Mouse (Mus musculus) CH12.LX (cell line): Measurements from ENCODE around the gene Ciao2a. TPM values are rescaled to one million over a fixed set of nuclear protein-coding genes. Genes with fewer than 3 reads are reported as not detected.

Source experiments
- DNase-seq: peaks from one replicate; pipeline ENCODE4 v3.0.0-alpha.2; 2013; ENCODE audit errors: extremely low read depth
- H3K27ac ChIP-seq: 2 replicates; pipeline ENCODE4 v1.5.1; 2012; ENCODE audit warnings: low read depth, mild to moderate bottlenecking, control low read depth, moderate library complexity; ENCODE audit not compliant: insufficient read depth
- H3K27me3 ChIP-seq: replicated peaks from 2 replicates; pipeline ENCODE3; 2012; ENCODE audit warnings: inconsistent platforms
- H3K36me3 ChIP-seq, 2 experiments: replicated peaks in 1 of 2; 2 replicates each; pipeline versions ENCODE3 to v1.6.1; 2012; ENCODE audit warnings: inconsistent platforms in 1 of 2, low read length in 1 of 2, mild to moderate bottlenecking in 1 of 2, mixed read lengths in 1 of 2, moderate library complexity in 1 of 2; ENCODE audit not compliant: control insufficient read depth in 1 of 2, insufficient read depth in 1 of 2
- H3K4me1 ChIP-seq, 2 experiments: 2 replicates each; pipeline ENCODE4 v1.6.1; 2012; ENCODE audit warnings: inconsistent platforms in 1 of 2, moderate library complexity in 1 of 2; ENCODE audit not compliant: insufficient read depth in 2 of 2, control insufficient read depth in 1 of 2
- H3K4me2 ChIP-seq: 2 replicates; pipeline ENCODE4 v1.6.1; 2012; ENCODE audit warnings: low read depth, mild to moderate bottlenecking, control low read depth; ENCODE audit not compliant: poor library complexity, insufficient read depth, severe bottlenecking
- H3K4me3 ChIP-seq, 3 experiments: fragments of 150-350 bp in 1 of 3; sonication (generic) in 1 of 3; replicated peaks in 1 of 3; 2 replicates each; pipeline versions ENCODE3 to v1.5.1; 2011 to 2012; ENCODE audit warnings: low read depth in 2 of 3, low read length in 2 of 3, mild to moderate bottlenecking in 2 of 3, moderate library complexity in 2 of 3, control low read depth in 1 of 3, improper control_type of control experiment in 1 of 3, inconsistent platforms in 1 of 3, mixed read lengths in 1 of 3; ENCODE audit not compliant: poor library complexity in 1 of 3
- H3K79me2 ChIP-seq: replicated peaks from 2 replicates; pipeline ENCODE4 v1.6.1; 2012; ENCODE audit warnings: mild to moderate bottlenecking, moderate library complexity; ENCODE audit not compliant: control insufficient read depth, poor library complexity, insufficient read depth, severe bottlenecking; ENCODE audit errors: extremely low read depth
- H3K9ac ChIP-seq: 2 replicates; pipeline ENCODE4 v1.6.1; 2012; ENCODE audit warnings: low read depth, mild to moderate bottlenecking, control low read depth, moderate library complexity; ENCODE audit not compliant: insufficient read depth
- H3K9me3 ChIP-seq: replicated peaks from 2 replicates; pipeline ENCODE3; 2012; ENCODE audit warnings: low read length, inconsistent platforms, mixed read lengths
- BHLHE40 ChIP-seq: IDR thresholded peaks from 2 replicates; pipeline ENCODE4 v1.6.1; 2011; ENCODE audit warnings: mild to moderate bottlenecking, low read depth, low read length, improper control_type of control experiment
- CHD1 ChIP-seq: IDR thresholded peaks from 2 replicates; pipeline ENCODE4 v1.6.1; 2012; ENCODE audit warnings: low read depth, low read length, improper control_type of control experiment, inconsistent platforms
- CHD2 ChIP-seq: IDR thresholded peaks from 2 replicates; pipeline ENCODE4 v1.6.1; 2011; ENCODE audit warnings: low read length, improper control_type of control experiment
- CTCF ChIP-seq, 2 experiments: IDR thresholded peaks in 1 of 2; conservative IDR thresholded peaks in 1 of 2; 2 replicates each; pipeline ENCODE4 v1.5.1; 2011 to 2012; ENCODE audit warnings: low read depth in 2 of 2, low read length in 2 of 2, improper control_type of control experiment in 1 of 2, inconsistent platforms in 1 of 2, mild to moderate bottlenecking in 1 of 2, moderate library complexity in 1 of 2
- E2F4 ChIP-seq: IDR thresholded peaks from 2 replicates; pipeline ENCODE4 v1.6.1; 2011; ENCODE audit warnings: low read depth, low read length, improper control_type of control experiment; ENCODE audit not compliant: insufficient replicate concordance
- ELF1 ChIP-seq: IDR thresholded peaks from 2 replicates; pipeline ENCODE4 v1.6.1; 2014; ENCODE audit warnings: low read depth, mild to moderate bottlenecking, inconsistent platforms, low read length, improper control_type of control experiment
- EP300 ChIP-seq: IDR thresholded peaks from 2 replicates; pipeline ENCODE4 v1.6.1; 2011; ENCODE audit warnings: low read length, improper control_type of control experiment
- ETS1 ChIP-seq: conservative IDR thresholded peaks from 2 replicates; pipeline ENCODE4 v1.6.1; 2012; ENCODE audit warnings: low read depth, mild to moderate bottlenecking, inconsistent platforms, low read length, improper control_type of control experiment, moderate library complexity
- GABPA ChIP-seq: IDR thresholded peaks from 2 replicates; pipeline ENCODE4 v1.6.1; 2012; ENCODE audit warnings: low read depth, low read length, improper control_type of control experiment, inconsistent platforms; ENCODE audit not compliant: insufficient replicate concordance
- HCFC1 ChIP-seq: IDR thresholded peaks from 2 replicates; pipeline ENCODE4 v1.6.1; 2012; ENCODE audit warnings: low read depth, mild to moderate bottlenecking, inconsistent platforms, low read length, improper control_type of control experiment
- IRF4 ChIP-seq: IDR thresholded peaks from 2 replicates; pipeline ENCODE4 v1.6.1; 2014; ENCODE audit warnings: low read depth, mild to moderate bottlenecking, inconsistent platforms, low read length, improper control_type of control experiment
- JUN ChIP-seq: IDR thresholded peaks from 2 replicates; pipeline ENCODE4 v1.6.1; 2011; ENCODE audit warnings: low read depth, mild to moderate bottlenecking, low read length, improper control_type of control experiment, moderate library complexity; ENCODE audit not compliant: insufficient read depth
- JUND ChIP-seq: conservative IDR thresholded peaks from 2 replicates; pipeline ENCODE4 v1.6.1; 2011; ENCODE audit warnings: low read depth, low read length, improper control_type of control experiment
- KAT2A ChIP-seq: IDR thresholded peaks from 2 replicates; pipeline ENCODE4 v1.6.1; 2012; ENCODE audit warnings: low read length, improper control_type of control experiment, inconsistent platforms; ENCODE audit not compliant: insufficient replicate concordance
- MAFK ChIP-seq: IDR thresholded peaks from 2 replicates; pipeline ENCODE4 v1.6.1; 2011; ENCODE audit warnings: low read length, improper control_type of control experiment; ENCODE audit not compliant: insufficient replicate concordance
- MAX ChIP-seq: IDR thresholded peaks from 2 replicates; pipeline ENCODE4 v1.6.1; 2011; ENCODE audit warnings: low read length, improper control_type of control experiment
- MAZ ChIP-seq: IDR thresholded peaks from 2 replicates; pipeline ENCODE4 v1.6.1; 2012; ENCODE audit warnings: low read depth, mild to moderate bottlenecking, inconsistent platforms, low read length, improper control_type of control experiment, moderate library complexity
- MEF2A ChIP-seq: IDR thresholded peaks from 2 replicates; pipeline ENCODE4 v1.6.1; 2014; ENCODE audit warnings: low read depth, mild to moderate bottlenecking, inconsistent platforms, low read length, improper control_type of control experiment, borderline replicate concordance
- MXI1 ChIP-seq: IDR thresholded peaks from 2 replicates; pipeline ENCODE4 v1.6.1; 2011; ENCODE audit warnings: mild to moderate bottlenecking, low read depth, low read length, improper control_type of control experiment
- MYC ChIP-seq: IDR thresholded peaks from 2 replicates; pipeline ENCODE4 v1.6.1; 2011; ENCODE audit warnings: low read depth, mild to moderate bottlenecking, improper control_type of control experiment, low read length
- NELFE ChIP-seq: IDR thresholded peaks from 2 replicates; pipeline ENCODE4 v1.6.1; 2011; ENCODE audit warnings: low read depth, low read length, improper control_type of control experiment
- NRF1 ChIP-seq: IDR thresholded peaks from 2 replicates; pipeline ENCODE4 v1.6.1; 2014; ENCODE audit warnings: low read depth, mild to moderate bottlenecking, inconsistent platforms, low read length, improper control_type of control experiment, moderate library complexity
- PAX5 ChIP-seq: IDR thresholded peaks from 2 replicates; pipeline ENCODE4 v1.6.1; 2012; ENCODE audit warnings: low read length, inconsistent platforms, mixed read lengths
- POLR2A ChIP-seq: IDR thresholded peaks from 2 replicates; pipeline ENCODE4 v1.6.1; 2011; ENCODE audit warnings: low read depth, mild to moderate bottlenecking, improper control_type of control experiment, low read length
- POLR2AphosphoS2 ChIP-seq: IDR thresholded peaks from 2 replicates; pipeline ENCODE4 v1.6.1; 2011; ENCODE audit warnings: low read depth, low read length, improper control_type of control experiment
- RAD21 ChIP-seq: IDR thresholded peaks from 2 replicates; pipeline ENCODE4 v1.6.1; 2011; ENCODE audit warnings: low read depth, mild to moderate bottlenecking, low read length, improper control_type of control experiment, moderate library complexity
- RCOR1 ChIP-seq: conservative IDR thresholded peaks from 2 replicates; pipeline ENCODE4 v1.6.1; 2012; ENCODE audit warnings: low read depth, mild to moderate bottlenecking, inconsistent platforms, low read length, improper control_type of control experiment
- SIN3A ChIP-seq: IDR thresholded peaks from 2 replicates; pipeline ENCODE4 v1.6.1; 2012; ENCODE audit warnings: low read length, improper control_type of control experiment, inconsistent platforms
- SMC3 ChIP-seq: IDR thresholded peaks from 2 replicates; pipeline ENCODE4 v1.6.1; 2011; ENCODE audit warnings: low read depth, low read length, improper control_type of control experiment
- TBP ChIP-seq: conservative IDR thresholded peaks from 2 replicates; pipeline ENCODE4 v1.6.1; 2011; ENCODE audit warnings: low read depth, low read length, improper control_type of control experiment
- TCF12 ChIP-seq: IDR thresholded peaks from 2 replicates; pipeline ENCODE4 v1.6.1; 2014; ENCODE audit warnings: low read depth, mild to moderate bottlenecking, inconsistent platforms, low read length, improper control_type of control experiment
- UBTF ChIP-seq: IDR thresholded peaks from 2 replicates; pipeline ENCODE4 v1.6.1; 2012; ENCODE audit warnings: low read depth, mild to moderate bottlenecking, inconsistent platforms, low read length, improper control_type of control experiment, moderate library complexity
- USF1 ChIP-seq: IDR thresholded peaks from 2 replicates; pipeline ENCODE4 v1.6.1; 2014; ENCODE audit warnings: low read depth, mild to moderate bottlenecking, inconsistent platforms, low read length, improper control_type of control experiment
- USF2 ChIP-seq: conservative IDR thresholded peaks from 2 replicates; pipeline ENCODE4 v1.6.1; 2011; ENCODE audit warnings: low read depth, low read length, improper control_type of control experiment
- ZC3H11A ChIP-seq: IDR thresholded peaks from 2 replicates; pipeline ENCODE4 v1.6.1; 2012; ENCODE audit warnings: low read depth, mild to moderate bottlenecking, inconsistent platforms, low read length, improper control_type of control experiment
- ZKSCAN1 ChIP-seq: IDR thresholded peaks from 2 replicates; pipeline ENCODE4 v1.6.1; 2012; ENCODE audit warnings: low read depth, inconsistent platforms, low read length, improper control_type of control experiment, borderline replicate concordance
- ZMIZ1 ChIP-seq: IDR thresholded peaks from 2 replicates; pipeline ENCODE4 v1.6.1; 2012; ENCODE audit warnings: low read depth, mild to moderate bottlenecking, inconsistent platforms, low read length, improper control_type of control experiment
- ZNF384 ChIP-seq: IDR thresholded peaks from 2 replicates; pipeline ENCODE4 v1.6.1; 2012; ENCODE audit warnings: low read depth, low read length, improper control_type of control experiment, inconsistent platforms
- dilution Hi-C: fragments of 300-500 bp; cut with MboI; formaldehyde crosslinking; loops from 2 replicates; pipeline ENCODE4 v1.14.3; 2020; ENCODE audit warnings: low sequenced_read_pairs; ENCODE audit not compliant: extremely low pct_unique_long_range_greater_than_20kb, extremely low pct_ligation_motif_present
- in situ Hi-C: fragments of 300-500 bp; cut with MboI; formaldehyde crosslinking; loops from 3 replicates; pipeline ENCODE4 v1.14.3; 2019; ENCODE audit warnings: low sequenced_read_pairs, low pct_ligation_motif_present, low pct_unique_long_range_greater_than_20kb, mixed read lengths
- polyA plus RNA-seq: library from polyadenylated mRNA; unstranded; fragments of >175 nt; gene quantifications from 2 replicates; pipeline ENCODE4 v1.2.1, GENCODE M21; 2012; ENCODE audit warnings: low read depth; ENCODE audit not compliant: insufficient read length
- total RNA-seq, 2 experiments: library from RNA; depleted of rRNA; stranded (reverse); fragments of 300-350 nt in 1 of 2; fragments of >200 nt in 1 of 2; gene quantifications; 2 replicates each; pipeline ENCODE4 v1.2.3; 2012 to 2014

Ciao2a gene
- total RNA-seq (2012; rRNA removed) (144 and 180 TPM in 2 replicates), total RNA-seq (2014; rRNA removed) (359 and 411 TPM in 2 replicates), polyA plus RNA-seq (197 and 246 TPM in 2 replicates)

DNA sequence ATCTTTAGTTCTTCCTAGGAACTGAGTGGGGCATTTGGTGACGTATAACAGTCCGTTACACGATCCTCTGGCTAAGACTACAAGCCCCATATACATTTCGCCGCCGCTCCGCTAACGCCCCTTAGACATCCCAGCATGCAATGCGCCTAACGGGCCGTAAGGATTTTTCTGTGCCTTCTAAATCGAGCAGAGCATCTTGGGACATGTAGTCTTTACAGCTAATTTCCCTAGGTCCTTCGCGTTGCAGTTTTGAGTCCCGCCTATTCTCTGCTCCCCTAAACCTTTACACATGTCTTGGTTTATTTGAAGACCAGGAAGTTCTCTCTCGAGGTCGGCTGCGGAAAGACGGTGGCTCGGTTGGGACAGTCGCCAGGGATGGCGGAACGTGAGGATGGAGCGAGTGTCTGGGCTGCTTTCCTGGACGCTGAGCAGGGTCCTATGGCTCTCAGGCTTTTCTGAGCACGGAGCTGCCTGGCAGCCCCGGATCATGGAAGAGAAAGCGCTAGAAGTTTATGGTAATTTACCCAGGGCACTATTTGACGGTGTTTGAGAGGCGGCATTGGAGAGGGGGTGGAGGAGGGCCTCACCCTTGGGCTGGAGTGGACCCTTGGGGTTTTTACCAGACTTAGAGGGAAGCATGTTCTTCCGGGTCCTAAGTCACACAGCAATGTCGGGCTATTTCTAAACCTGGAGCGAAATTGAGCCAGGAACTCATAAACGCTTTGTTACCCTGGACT is at the start of gene Ciao2a, which contains the start of gene Snx1:
TSS of gene Ciao2a (plus strand) at position 156 of the 737 bp plus-strand sequence.
TSS of gene Snx1 (minus strand) at position 132 of the 737 bp plus-strand sequence.
- Histone ChIP-seq H3K4me3 (peak within 1 kb of the TSS; percentile 72 to 91 (median 85)), H3K4me1 (peaks cover 12 to 51% of the 10 kb centered on the region in 2 experiments), H3K4me2 (peak within 1 kb of the TSS; percentile 99), H3K27me3 (no peaks in the 10 kb centered on the region), H3K27ac (peak within 1 kb of the TSS; percentile 93), H3K79me2 (peaks cover 58% of the 10 kb centered on the region), H3K9me3 (no peaks in the 10 kb centered on the region), H3K9ac (peak within 1 kb of the TSS; percentile 96), H3K36me3 (peaks cover 8 to 26% of the 10 kb centered on the region in 2 experiments)
- DNase-seq, result peak; percentile 99
- TF ChIP-seq SMC3 (no peak), EP300 (no peak), ZKSCAN1 (no peak), NELFE (peak; percentile 17), ETS1 (no peak), RCOR1 (no peak), ZMIZ1 (no peak), CHD1 (no peak), MAX (peak; percentile 97), ZNF384 (no peak), MXI1 (peak; percentile 87), USF2 (no peak), KAT2A (peak; percentile 98; the same call in 1 of the 2 replicates), ELF1 (peak; percentile 94), UBTF (no peak), JUN (no peak), NRF1 (peak; percentile 37; the same call in 1 of the 2 replicates), BHLHE40 (peak; percentile 67), TCF12 (peak; percentile 43; the same call in 1 of the 2 replicates), PAX5 (no peak), MAFK (no peak), MEF2A (peak; percentile 47; the same call in 1 of the 2 replicates), E2F4 (no peak), SIN3A (peak; percentile 77), CTCF (conservative IDR thresholded peaks at IDR 0.05 in 1 of 2, IDR thresholded peaks at IDR 0.05 in 1 of 2; ENCODE audit: low read depth in 2 of 2, low read length in 2 of 2) (no peak), TBP (peak; percentile 83), CHD2 (no peak), RAD21 (no peak), POLR2A (peak; percentile 86), HCFC1 (peak; percentile 94), GABPA (peak; percentile 73; the same call in 1 of the 2 replicates), USF1 (no peak), POLR2AphosphoS2 (no peak), MYC (peak; percentile 90), ZC3H11A (no peak), MAZ (0 out of 2 replicates have a peak, but pooled peaks have one; percentile 10), IRF4 (peak; percentile 29; the same call in 1 of the 2 replicates), JUND (0 out of 2 replicates have a peak, but pooled peaks have one; percentile 3)
- dilution Hi-C loops, result no loop called here
- in situ Hi-C loops, result loop anchor here (25.0 kb wide), 2 partner anchors 386 to 661 kb away; partner anchors contain the start of genes Aph1b, Fbxl22 and Gm10647
